Mouse (Mus musculus): Measurements from ENCODE around the gene Rsph1.
A peak's percentile ranks its signal among the peaks of the same experiment; 100 is the strongest.

Rsph1 gene

DNA sequence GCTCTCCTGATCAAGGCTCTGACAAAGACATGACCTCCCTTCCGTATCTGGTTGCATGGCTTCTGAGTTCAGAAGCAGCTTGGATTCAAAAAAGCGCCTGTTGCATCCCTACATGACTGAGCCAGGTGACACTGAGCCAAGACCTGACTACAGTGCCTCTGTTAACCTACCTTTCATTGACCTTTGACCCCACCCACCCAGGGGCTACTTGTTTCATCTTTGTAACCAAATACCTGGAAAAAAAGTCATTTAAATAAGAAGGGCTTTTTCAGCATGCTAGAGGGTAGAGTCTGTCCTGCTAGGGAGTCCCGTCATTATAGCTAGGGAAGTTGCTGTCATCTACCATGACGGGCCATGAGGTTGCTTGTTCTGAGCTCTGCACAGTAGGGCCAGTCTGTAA is 26.2 kb upstream of the Rsph1 start:
- DNase-seq = no peak

DNA sequence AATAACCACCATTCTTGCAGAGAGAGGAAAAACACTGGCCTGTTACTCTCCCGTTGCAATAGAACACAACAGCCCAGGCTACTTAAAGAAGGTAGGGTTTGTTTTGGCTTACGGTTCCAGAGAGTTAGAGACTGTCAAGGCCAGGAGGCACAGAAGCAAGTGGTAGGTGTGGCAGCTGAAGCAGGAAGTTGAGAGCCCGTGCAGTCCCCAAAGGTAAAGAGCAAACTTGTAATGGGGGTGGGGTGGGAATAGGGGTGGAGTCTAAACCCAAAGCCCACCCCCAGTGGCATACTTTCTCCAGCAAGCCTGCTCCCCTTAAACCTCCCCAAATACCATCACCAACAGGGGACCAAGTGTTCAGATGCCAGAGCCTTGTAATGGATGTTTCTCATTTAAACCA is 23.6 kb upstream of the Rsph1 start:
- DNase-seq = peak; percentile 59 to 78

DNA sequence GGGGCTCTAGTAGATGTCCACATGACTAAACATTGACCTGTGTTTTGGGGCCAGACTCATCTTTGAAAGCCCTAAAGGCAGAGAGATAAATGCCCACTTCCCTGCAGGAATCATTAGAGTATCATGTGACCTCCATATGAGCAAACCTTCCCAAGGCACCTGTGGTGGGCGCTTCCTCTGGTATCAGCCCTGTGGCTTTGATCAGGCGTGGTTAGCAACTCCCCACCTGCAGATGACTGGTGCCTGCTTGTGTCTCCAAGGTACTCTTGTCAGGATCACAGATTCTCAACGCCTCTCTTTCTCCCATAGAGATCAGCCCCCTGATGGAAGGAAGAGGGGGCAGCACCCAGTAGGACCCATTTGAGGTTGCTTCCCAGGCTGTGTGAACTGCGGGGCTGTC is 22.8 kb upstream of the Rsph1 start:
- DNase-seq = no peak

DNA sequence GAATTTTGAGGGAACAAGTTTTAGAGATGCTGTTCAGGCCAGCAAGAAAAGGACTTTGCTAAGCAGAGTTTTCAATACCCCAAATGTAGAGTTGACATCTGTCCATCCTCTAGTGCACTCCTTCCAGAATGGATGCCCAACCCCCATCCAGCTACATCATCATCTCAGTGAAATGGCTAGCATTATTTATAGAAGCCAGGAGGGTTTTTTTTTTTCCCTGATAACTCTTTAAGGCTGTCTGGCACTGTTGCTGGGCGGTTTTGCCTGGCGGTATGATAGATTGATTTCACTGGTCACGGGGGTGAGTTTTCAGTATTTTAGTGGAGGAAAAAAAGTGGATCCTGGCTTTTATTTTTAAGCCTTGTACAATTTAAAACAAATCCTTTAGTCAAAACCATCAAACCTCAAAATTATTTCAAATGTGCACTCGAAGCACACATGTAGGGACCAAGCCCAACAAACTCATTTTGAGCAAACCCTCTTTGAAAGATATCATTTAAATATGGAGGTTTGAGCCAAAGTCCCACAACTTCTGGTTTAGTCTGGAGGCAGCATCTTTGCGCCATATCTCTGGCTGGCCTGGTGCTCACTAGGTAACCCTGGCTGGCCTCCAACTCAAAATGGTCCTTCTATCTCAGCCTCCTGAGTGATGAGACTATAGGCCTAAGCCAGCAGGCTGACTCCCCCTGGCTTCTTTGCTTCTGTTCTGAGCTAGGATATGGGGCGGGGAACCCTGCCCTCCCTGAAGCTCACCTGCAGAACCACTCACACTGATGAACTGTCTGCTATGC is 21.4 kb upstream of the Rsph1 start:
- no peak for DNase-seq

DNA sequence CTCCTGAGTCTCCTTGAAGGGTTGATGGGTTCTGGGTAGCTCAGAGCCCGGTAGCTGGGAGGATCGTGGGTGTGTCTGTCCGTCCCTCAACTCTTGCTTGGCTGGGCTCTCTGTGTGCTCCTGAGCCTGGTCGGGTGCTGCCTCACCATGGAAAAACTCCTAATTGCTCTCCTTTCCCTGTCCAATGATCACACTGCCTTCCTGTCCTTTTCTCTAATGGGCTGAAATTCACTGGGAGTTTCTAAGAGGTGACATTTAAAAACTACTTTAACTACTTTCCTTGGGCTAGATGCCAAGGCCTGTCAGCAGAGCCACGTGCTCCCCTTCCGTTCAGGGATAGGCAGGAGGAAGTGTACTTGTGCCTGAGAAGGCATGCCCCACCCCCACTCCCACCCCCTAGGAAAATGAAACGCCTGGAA is 20.3 kb upstream of the Rsph1 start:
- DNase-seq = peak; percentile 85 to 90

DNA sequence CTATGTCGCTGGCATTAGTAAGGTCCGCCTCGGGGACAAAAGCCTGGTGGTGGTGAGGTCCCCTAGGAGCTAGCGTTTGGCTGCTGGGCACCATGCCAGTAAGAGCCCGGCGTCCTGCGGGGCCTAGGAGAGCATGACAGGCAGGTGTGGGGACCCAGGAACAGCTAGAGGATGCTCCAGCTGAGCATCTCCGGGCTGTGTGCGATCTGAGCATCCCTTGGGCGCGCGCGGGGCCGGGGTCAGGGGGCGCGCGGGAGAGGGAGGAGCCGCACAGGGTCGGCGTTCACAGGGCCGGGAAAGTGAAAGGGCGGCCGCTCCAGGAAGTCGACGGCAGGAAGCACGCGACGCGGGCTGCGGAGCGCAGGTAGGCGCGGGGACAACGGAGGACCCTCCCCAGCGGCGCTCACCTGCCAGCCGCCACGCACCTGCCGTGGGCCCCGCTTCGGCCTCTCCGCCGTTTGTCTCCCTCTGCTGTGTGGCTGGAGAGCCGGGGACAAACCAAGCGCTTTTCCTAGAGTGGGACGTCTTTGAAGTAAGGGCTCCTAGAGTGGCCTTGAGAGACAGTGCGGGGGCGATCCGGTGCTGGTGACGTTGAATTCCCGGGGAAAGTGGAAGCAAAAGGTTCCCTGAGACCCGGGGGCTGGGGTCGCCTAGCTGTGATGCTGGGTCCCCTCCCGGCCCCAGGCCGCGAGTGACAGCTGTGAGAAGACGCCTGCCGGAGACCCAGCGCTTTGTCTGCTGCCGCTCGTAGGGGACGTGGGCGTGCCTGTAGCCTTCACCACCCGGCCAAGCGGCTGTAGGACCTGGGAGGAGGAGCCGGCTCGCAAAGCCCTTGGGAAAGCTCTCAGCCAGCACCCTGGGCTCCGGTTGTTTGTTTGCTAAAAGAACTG is 19.0 kb upstream of the Rsph1 start:
- DNase-seq = peak; percentile 94 to 96

DNA sequence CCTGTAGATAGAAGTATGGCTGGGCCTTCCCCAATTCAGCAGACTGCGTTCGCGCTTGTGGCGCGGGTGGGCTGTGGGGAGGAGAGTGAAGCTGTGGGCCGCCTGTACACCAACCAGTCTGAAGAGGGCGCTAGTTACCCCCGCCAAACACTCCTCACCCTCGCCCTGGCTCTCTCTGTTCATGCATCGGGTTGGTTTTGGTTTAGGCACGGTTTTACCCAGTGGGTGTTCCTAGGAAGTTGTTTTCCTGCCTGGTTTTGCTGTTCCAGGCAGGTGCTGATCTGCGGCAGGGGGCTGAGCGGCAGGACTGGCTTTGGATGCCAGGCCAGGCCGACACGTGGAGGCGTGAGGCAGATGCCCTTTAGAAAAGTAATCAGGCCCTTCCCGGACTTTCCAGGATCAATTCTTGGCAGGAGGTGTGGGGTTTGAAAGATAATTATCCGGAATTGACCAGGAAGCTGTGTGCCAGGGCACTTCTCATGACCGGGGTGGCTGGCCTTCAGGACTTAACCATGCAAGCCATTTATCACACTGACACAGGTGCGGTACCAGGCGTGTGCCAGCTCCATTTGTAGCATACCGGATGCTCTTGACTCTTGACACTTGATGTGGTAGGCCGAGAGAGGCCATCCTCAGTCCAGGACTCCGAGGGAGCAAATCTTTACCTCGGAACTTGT is 18.2 kb upstream of the Rsph1 start:
- peak; percentile 75 to 76 for DNase-seq

DNA sequence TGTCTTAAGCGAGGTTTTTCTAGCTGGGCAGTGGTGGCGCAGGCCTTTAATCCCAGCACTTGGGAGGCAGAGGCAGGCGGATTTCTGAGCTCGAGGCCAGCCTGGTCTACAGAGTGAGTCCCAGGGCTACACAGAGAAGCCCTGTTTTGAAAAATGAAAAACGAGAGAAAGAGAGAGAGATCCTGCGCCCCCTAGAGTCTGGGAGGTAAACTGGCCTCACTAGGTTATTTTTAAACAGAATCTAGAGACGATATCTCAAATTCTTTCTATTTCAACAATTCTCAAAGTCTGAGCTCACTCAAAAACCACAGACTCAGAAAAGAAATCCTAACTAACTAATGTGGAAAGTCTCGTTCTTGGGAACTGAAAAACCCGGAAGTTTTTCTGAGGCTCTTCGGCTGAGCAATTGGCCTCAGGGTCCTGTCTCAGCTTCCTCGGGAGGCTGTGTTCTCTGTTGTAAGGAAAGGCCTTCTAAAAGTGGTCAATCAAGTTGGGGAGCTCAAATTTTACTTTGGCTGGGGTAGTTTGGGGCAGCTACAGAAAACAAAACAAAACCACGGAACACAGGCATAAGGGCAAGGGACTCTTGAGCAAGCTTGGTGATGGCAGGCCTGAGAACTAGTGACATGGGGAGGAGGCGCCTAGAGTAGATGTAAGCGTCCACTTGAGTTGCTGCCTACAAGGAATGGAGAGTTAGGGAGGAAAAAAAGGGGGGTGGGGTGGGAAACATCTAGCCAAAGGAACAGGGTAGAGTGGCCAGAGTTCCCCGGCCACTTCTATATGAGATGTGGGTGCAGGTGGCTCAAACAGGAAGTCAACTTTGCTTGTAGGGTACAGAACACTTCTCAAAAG is 17.4 kb upstream of the Rsph1 start:
- peak; percentile 58 to 74 for DNase-seq

DNA sequence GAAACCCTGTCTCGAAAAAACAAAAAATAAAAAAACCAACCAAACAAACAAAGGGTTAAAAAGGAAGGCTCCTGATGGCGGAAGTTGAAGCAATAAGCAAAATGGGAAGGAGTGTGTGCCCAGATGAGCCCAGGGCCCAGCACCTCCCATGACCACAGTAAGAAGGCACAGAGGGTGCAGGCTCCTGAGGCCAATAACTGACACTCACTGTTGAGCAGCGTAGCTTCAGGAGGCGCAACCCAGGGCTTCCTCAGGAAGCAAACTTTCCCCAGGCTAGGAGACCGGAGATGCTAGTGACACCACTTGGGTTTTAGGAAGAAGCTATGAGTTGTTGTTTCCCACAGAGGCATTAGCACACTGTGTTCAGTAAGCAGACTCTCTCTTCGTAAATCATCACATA is 13.7 kb upstream of the Rsph1 start:
- DNase-seq = no peak

DNA sequence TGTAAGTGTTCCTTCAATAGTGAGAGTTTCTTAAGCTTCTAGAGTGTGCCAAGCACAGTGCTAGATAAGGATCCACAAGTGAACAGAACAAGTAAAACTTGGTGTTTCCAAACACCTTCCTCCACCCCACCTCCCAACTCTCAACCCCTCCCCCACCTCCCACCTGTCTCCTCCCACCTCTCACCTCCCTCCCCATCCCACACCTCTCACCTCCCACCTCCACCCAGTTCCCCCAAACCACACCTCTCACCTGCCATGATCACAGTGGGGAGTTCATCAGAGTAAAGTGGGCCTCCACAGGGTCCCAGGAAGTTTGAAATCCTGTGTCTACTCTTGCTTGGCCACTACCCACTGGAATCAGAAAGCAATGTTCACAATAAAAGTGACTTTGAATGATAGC is 13.1 kb upstream of the Rsph1 start:
- no peak for DNase-seq

DNA sequence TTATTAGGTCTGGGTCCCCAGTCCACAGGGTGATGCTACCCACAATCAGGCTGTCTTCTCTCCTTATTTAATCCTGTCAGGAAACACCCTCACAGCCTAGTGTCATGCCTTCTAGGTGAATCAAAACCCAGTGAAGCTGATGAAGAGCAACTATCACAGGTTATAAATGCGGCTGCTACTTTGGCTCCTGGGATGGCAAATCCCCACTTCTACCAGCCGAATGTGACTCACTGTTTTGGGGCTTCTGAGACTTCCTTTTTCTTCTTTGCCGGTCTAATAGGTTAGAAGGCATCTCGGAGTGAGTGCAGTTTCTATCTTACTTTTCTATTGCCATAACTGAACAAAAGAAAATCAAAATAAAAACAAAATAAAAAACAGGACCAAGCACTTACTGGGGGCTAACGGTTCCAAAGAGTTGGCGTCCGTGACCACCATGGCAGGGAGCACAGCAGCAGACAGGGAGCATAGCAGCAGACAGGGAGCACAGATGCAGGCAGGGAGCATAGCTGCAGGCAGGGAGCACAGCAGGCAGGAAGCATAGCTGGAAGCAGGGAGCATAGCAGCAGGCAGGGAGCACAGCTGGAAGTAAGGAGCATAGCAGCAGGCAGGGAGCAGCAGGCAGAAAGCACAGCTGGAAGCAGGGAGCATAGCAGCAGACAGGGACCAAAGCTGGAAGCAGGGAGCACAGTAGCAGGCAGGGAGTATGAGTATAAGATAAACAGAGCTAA is 12.0 kb upstream of the Rsph1 start:
- DNase-seq = no peak

DNA sequence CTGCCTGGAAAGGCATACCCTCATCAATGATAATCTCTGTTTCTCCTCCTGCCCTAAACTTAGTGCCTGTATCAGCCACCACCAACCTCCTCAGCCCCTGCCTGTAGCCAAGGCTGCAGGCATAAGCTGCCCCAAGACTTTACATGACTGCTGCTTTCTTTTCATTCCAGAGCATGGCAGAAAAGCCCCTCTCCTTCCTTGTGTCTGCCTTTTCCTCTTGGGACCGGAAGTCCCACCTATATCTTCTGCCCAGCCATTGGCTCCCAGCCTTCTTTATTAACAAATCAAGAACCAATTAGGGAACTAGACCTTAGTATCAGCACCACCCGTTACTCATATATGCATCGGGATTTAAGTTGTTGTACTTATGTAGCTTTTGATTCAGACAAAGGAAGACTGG is 10.0 kb upstream of the Rsph1 start:
- no peak for DNase-seq

DNA sequence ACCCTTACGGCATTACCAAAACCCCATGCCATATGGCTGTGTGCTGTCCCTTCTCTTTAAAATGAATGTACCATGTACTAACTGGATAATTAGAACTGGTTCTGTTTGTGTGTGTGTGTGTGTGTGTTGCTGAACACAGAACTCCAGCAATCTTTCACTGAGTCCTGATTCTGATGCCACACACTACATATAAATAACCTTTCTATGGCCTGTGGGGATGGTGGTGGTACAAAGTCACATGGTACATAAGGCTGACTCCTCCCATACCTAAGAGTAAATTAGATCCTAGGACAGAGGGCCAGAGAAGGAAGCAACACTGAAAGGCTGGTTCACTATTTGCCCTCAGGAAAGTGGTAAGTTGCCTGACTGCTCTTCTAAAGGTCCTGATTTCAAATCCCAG is 9.3 kb upstream of the Rsph1 start, which contains the start of gene Slc37a1:
Slc37a1 (plus strand) TSS at position 301 of the 400 bp plus-strand sequence.
- DNase-seq = no peak

DNA sequence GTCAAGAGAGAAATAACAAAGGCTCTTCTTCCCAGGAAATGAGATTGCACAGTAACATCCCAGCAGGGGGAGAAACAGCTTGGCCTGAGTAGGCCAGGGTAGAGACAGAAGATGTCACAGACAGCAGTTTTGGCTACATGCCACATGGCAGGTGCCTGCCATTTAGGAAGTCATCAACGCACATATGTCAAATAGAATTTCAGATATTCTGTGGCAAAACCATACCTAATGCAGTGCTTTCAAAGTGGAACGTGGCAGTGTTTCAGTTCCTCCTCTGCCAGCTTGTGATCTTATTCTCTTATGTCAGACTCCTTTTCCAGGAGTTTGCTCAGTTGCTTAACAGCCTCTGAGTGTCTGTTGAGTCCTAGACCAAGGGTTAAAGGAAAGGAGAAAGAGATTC is 8.7 kb upstream of the Rsph1 start:
- no peak for DNase-seq

DNA sequence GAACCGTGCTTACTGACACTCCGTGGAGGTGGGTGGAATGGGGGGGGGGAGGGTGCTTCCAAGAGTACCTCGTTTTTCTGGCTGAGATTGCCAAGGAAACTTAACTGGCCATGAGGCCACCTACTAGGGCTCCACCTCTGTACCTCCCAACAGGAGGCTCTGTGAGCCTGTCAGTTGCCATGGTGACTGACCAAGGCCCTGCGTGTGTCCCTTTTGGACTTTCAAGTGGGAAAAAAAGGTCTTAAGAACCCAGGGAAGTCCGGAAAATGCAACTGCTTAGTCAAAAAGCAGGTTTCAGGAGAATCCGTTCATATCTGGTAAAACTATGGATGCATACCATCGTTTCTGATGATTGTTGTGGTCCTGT is 5.5 kb upstream of the Rsph1 start:
- no peak for DNase-seq

DNA sequence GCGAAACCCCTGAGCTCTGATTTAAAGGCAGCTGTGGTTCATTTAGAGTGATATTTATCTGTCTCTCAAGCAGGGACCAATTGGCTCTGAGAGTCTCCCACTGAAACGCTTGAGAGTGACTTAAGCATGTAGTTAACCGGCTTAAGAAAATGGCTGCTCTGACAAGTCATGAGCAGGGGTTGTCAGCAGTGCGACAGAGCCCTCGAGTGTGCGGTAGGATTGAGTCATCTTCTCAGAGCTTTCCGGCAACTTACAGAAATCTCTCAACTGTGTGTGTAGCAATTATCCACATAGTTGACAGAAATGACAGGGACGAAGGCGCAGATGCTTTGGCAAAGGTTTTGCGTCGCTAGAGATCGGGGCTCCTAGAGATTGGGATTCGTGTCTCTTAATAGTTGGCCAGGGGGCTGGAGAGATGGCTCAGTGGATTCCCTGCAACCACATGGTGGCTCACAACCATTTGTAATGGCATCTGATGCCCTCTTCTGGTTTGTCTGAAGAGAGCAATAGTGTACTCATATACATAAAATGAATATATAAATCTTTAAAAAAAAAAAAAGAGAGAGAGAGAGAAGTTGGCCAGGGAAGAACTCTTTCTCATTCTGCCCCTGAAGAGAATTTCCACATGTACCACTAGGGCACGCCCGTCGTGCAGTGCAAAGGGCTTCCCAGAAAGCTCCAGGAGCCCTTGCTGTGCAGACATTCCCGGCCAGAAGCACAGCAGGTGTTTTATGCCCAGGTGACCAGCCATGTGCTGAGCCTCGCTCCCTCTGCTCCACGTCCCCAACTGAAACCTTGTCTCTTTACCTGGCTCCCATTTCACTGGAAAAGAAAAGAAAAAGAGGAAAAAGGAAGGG is 4.9 kb upstream of the Rsph1 start:
- no peak for DNase-seq

DNA sequence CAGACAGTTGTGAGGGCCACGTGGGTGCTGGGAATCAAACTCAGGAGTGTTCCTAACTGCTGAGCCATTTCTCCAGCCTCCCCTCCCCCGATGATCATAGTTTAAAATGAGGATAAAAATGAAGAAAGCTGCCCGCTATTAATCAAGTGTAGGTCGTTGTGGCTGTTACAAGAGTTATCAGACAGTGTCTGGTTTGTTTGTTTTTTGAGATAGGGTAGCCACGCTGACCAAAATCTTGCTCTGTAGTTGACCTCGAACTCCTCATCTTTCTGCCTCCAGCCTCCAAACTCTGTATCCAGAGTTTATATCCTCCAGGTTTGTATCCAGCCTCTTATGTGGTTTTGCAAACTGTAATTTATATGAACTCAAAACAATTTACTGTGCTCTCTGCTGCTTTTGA is 3.1 kb upstream of the Rsph1 start:
- no peak for DNase-seq

DNA sequence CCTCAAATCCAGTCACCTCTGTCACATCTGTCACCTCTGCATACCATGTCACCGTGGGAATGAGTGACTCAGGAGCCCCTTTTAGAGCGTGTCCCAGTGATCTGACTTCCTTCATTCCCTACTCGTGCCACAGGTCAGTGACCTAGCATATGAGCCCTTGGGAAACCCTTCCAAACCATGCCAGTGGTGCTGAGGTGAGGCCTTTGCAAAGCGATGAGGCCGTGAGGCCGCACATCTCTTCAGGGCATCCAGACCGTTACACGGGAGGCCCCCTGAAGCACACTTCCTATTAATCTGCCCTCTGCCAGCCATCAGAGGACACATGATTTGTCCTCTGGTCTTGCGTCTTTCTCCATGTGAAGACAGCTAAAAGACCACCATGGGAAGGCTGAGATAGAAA is 2.4 kb upstream of the Rsph1 start:
- no peak for DNase-seq

DNA sequence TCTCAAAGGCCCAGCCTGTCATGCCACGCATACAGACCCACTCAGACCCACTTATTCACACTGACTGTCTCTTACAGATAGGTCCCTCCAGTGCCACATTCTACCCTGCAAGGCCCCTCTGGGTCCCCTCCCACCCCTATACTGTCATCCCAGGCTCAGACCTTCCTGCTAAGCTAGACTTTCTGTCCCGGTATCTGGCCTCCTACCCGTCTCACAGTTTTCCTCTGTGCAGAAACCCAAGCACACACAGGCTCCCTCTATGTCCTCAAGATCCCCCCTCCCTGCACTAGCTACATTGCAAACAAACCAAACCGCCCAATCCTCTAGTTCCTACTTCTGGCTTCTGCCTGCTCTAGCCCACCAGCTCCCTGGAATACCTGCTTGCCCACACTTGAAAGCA is 748 bp upstream of the Rsph1 start:
- DNase-seq = no peak

DNA sequence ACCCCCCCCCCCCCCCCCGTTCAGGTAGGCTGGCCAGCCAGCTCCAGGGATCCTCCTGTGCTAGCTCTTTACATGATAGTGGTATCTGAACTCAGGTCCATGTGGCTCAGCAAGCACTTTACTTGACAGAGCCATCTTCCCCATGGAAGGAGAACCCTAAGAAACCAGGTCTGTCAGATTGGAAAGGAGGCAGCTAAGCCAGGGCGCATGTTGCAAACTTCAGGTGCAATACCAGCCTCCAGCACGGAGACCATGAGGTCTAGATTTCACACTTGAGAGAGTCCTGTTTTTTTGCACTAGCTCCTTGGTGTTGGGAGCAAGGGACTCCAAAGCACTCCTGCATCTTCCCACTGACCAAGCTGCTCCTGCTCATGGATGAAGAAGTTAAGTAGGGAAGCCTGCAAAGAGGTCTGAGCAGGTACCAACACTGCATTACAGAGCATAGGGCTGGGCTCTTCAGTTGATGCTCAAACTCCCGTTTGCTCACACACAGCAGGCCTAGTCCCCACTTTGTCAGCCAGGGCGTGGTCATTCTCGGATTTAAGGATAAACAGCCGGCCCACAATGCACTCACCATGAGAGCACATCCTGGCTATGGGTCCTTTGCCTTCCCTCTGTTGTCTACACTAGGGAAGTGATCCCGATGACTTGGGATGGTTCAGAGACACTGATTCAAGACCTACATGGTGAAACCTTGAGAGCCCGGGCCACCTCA is 819 bp downstream of the Rsph1 start:
- DNase-seq = no peak

All from lung, adult 18-20 months (tissue).